Mouse (Mus musculus): ENCODE data around the gene Disc1.

- no peak for TF ChIP-seq CTCF (IDR thresholded peaks at IDR 0.05; ENCODE audit: low read depth)
- no peak for TF ChIP-seq EP300 (IDR thresholded peaks at IDR 0.05; ENCODE audit: low read depth)
These were observed 171.3 kb downstream of the Disc1 start for GRCm38 (mm10) chr8:125225266-125225665.

Data from liver, postnatal 0 days (tissue).